Mouse (Mus musculus) ES-E14 (cell line): ENCODE measurements at regions not wholly inside any gene's neighbourhood (a gene's known extent, or its start where the extent isn't known, plus 50 kb on each side); places are given as distances from the start of the nearest gene placed in this dataset.

ENCODE experiments used
- CHD2 ChIP-seq: IDR thresholded peaks from 2 replicates; pipeline ENCODE4 v1.6.1; 2014; ENCODE audit warnings: mild to moderate bottlenecking, low read depth, low read length, inconsistent platforms
- HCFC1 ChIP-seq: IDR thresholded peaks from 2 replicates; pipeline ENCODE4 v1.6.1; 2012; ENCODE audit warnings: low read length, inconsistent platforms, borderline replicate concordance; ENCODE audit not compliant: insufficient read depth
- MAFK ChIP-seq: IDR thresholded peaks from 2 replicates; pipeline ENCODE4 v1.6.1; 2014; ENCODE audit warnings: mild to moderate bottlenecking, low read depth, low read length, inconsistent platforms; ENCODE audit not compliant: insufficient read depth

DNA sequence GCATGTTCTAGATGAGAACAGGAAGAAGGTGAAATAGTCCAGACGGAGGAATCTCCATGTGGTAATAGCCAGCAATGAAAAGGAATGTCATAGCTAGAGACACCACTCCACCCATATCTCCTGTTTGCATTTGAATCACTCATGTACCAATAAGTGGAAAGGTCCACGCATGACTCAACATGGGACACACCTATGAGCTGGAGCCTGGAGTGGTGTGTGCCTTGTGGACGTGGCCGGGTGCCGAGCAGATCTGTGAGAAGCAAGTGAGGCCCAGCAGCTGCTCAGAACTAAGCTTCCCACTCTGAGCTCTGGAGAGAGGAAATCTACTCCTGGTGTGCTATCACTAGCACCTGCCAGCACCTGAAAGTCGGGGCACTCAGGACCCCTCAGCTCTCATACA is 116.4 kb upstream of the Xylt1 start:
- TF ChIP-seq HCFC1 (no peak), CHD2 (no peak), MAFK (no peak)
